Mouse (Mus musculus) cortical plate, adult 2 months (tissue): Measurements from ENCODE around the gene Zfp971. TPM values are rescaled to one million over a fixed set of nuclear protein-coding genes. Genes with fewer than 3 reads are reported as not detected.
"Not testable (repeated sequence)": the region's sequence is repeated elsewhere in the genome, so short reads cannot be mapped to it uniquely, and the experiment has no call there.

Experiments
- H3K27ac ChIP-seq: fragments of 200-500 bp; 2 replicates; pipeline ENCODE4 v1.5.1; 2012; ENCODE audit warnings: low read length, control low read depth, inconsistent platforms; ENCODE audit not compliant: insufficient read depth
- H3K4me1 ChIP-seq: fragments of 200-500 bp; 2 replicates; pipeline ENCODE4 v1.6.1; 2011; ENCODE audit warnings: low read length; ENCODE audit not compliant: control insufficient read depth, insufficient read depth
- H3K4me3 ChIP-seq: fragments of 200-500 bp; 2 replicates; pipeline ENCODE4 v1.5.1; 2011; ENCODE audit warnings: mild to moderate bottlenecking, low read length, control low read depth; ENCODE audit not compliant: insufficient read depth
- CTCF ChIP-seq: fragments of 200-500 bp; IDR thresholded peaks from 2 replicates; pipeline ENCODE4 v1.5.1; 2011; ENCODE audit warnings: mild to moderate bottlenecking, control low read depth, low read length; ENCODE audit not compliant: insufficient read depth; ENCODE audit errors: extremely low read depth
- POLR2A ChIP-seq: fragments of 200-500 bp; IDR thresholded peaks from 2 replicates; pipeline ENCODE4 v1.6.1; 2011; ENCODE audit warnings: mild to moderate bottlenecking, low read length, control low read depth; ENCODE audit not compliant: insufficient read depth; ENCODE audit errors: extremely low read depth
- polyA plus RNA-seq: library from polyadenylated mRNA; depleted of rRNA; stranded (reverse); fragments of >200 nt; gene quantifications from 2 replicates; pipeline ENCODE4 v1.2.3, GENCODE M21; 2012; rRNA removed

Zfp971 gene
- polyA plus RNA-seq, result 10.4 and 11.6 TPM in 2 replicates

- peak within 1 kb of the TSS; percentile 79 for H3K4me3 ChIP-seq
- H3K27ac ChIP-seq, H3K4me1 ChIP-seq: not testable (repeated sequence)
Measured at GRCm38 (mm10) chr2:178023011-178023611, at the start of gene Zfp971. Gene Zfp971 (plus strand): TSS chr2:178023284.

GRCm38 (mm10) chr2:177974814-177975213 lies 48.3 kb upstream of the Zfp971 start:
- H3K4me3 ChIP-seq, H3K4me1 ChIP-seq, H3K27ac ChIP-seq: not testable (repeated sequence)

GRCm38 (mm10) chr2:178019486-178019885 lies 3.6 kb upstream of the Zfp971 start:
- H3K4me1 ChIP-seq, H3K4me3 ChIP-seq, H3K27ac ChIP-seq: not testable (repeated sequence)

- not testable (repeated sequence) for H3K27ac ChIP-seq, H3K4me1 ChIP-seq, H3K4me3 ChIP-seq
Measured at GRCm38 (mm10) chr2:178020773-178021172, 2.3 kb upstream of the Zfp971 start.

GRCm38 (mm10) chr2:178023861-178024260 lies 777 bp downstream of the Zfp971 start:
- H3K4me3 ChIP-seq, result peak overlapping the region; percentile 79
- not testable (repeated sequence) for H3K4me1 ChIP-seq, H3K27ac ChIP-seq

- not testable (repeated sequence) for H3K4me3 ChIP-seq, H3K4me1 ChIP-seq, H3K27ac ChIP-seq
Measured at GRCm38 (mm10) chr2:178027601-178028000, 4.5 kb downstream of the Zfp971 start.

- Histone ChIP-seq H3K4me3 (no peak overlapping the region), H3K4me1 (no peaks in the 10 kb centered on the region), H3K27ac (no peak overlapping the region)
- TF ChIP-seq CTCF (peak; percentile 54; the same call in 1 of the 2 replicates), POLR2A (no peak)
Measured at GRCm38 (mm10) chr2:178058195-178058594, 35.1 kb downstream of the Zfp971 start.

GRCm38 (mm10) chr2:178078166-178078717 lies 55.2 kb downstream of the Zfp971 start, which contains the start of gene Zfp931:
Gene Zfp931 (minus strand): TSS chr2:178078476.
- peak within 1 kb of the TSS; percentile 60 for H3K4me3 ChIP-seq
- H3K27ac ChIP-seq, H3K4me1 ChIP-seq: not testable (repeated sequence)

Other genes starting within 250 kb of the Zfp971 start
- gene Gm14325, start 182.9 kb upstream of the Zfp971 start, polyA plus RNA-seq, result 48.2 and 51.0 TPM in 2 replicates
- 3.1 and 3.2 TPM in 2 replicates for gene Gm14327, start 126.2 kb upstream of the Zfp971 start, polyA plus RNA-seq
- 1.3 and 1.5 TPM in 2 replicates for gene Zfp972, start 97.7 kb upstream of the Zfp971 start, polyA plus RNA-seq
- 22.0 and 22.6 TPM in 2 replicates for gene Gm14326, start 66.0 kb upstream of the Zfp971 start, polyA plus RNA-seq
- gene Zfp931, start 55.2 kb downstream of the Zfp971 start, polyA plus RNA-seq, result 15.7 and 15.9 TPM in 2 replicates
- gene Phactr3, start 95.7 kb downstream of the Zfp971 start, polyA plus RNA-seq, result 135 and 136 TPM in 2 replicates